Mouse (Mus musculus) B cell, adult 2 months (primary cell): ENCODE data around the gene Cfap97.
"Not testable (repeated sequence)": the region's sequence is repeated elsewhere in the genome, so short reads cannot be mapped to it uniquely, and the experiment has no call there.

ENCODE experiments used
- DNase-seq, 2 experiments: peaks; one replicate each; pipeline ENCODE4 v3.0.0; 2022

Cfap97 gene

DNA sequence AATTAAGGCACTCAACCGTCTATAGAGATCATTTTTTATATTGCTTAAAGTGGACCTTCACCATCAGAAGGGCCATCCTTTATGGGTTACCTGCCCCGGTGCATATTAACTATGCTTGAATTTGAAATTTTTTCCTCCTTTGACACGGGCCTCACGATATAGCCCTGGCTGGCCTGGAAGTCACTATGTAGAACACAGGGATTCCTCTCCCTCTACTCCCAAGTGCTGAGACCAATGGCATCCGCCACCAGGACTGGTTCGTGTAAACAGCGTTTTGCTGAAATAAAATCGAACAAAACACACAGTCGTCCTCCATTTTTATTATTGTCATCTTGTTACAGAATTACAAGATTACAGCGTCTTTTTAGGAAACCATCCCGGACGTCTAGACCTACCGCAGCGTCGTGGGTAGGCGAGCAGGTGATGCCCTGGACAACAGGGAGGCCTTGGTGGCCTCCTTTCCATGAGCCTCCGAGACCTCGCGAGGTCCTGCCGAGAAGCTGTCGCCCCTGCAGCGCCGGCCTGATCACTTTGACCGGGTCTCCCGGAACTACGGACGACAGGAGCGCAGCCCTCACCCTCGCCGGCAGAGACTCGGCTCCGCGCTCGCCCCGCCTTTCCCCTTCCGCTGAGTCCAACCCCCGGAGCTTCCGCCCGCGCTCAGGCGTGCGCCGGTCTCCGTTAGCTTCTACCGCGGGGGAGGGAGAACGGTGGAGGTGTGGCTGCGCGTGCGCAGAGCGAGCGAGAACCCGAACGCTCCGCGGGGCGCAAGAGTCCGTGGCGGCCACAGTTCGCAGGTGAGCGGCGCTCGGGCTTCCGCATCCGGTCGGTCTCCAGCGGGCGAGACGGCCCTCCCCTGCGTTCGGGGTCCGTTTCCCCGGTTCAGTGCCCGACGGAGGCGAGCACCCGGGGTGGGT, 11.6 kb downstream of the Cfap97 start:
- peak; percentile 96 for DNase-seq

DNA sequence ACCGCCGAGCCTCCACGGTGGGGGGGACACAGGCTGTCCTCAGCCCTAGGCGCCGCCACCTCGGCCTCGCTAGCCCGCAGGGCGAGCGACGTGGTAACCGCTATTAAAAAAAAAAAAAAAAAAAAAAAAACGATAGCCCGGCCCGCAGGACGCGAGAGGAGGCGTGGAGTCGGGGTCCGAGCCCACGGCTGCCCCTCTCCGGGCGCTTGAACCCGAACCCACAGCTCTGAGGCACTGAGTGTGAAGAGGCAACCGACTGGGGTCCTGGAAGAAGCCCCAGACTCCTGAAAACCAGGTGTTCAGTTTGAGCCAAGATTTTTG, 12.3 kb downstream of the Cfap97 start:
- DNase-seq: no peak

DNA sequence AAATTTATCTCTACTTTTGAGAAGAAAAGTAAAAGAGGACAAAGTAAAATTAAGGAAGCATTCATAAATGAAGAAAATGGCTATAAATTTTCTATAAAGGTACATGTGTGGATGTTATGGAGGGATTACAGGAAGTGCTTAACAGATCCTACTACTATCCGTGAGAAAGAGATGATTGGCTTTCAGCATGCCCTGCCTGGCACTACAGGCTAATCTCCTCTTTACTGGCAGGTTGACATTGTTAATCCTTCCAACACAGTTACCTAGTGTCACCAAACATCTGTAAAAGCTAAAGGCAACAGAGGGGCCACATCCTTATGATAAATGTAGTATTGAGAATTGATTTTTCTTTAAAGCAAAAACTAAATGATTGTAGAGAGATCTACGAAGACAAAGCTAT, 22.1 kb downstream of the Cfap97 start:
- no peak for DNase-seq

DNA sequence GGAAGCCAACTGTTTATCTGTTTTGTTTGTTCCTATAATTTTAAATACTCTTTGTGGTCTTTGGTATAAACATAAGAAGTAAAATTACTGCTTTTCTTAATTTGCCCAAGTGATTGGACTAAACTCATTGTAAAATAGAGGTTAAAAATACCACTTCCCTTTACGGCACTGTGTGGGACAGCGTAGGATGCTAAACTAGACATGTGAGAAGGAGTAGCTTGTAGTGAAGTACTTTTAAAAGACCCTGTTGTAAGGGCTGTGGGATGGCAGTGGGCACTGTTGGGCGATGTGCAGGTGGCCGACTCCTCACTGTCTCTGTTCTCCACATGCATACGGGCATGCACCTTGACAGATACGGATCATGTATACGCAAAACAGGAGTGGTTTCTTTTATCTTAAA, 28.6 kb downstream of the Cfap97 start:
- no peak for DNase-seq

DNA sequence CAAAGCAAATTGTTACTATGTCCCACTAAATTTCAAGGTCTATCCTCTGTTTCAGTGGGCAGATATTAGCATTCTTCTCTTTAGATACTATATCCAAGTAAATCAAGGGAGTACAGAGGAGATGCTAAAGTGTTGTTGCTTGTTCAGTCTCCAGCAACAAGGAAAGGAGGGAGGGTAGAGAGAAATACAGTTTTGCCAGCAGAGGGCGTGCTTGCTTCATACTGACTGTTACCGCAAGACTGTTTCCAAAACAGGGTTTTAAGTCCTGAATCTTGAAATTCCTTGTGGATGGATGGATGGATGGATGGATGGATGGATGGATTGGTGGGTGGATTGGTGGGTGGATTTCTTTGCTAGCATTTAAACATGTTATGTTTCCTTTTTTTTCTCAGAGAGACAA, 33.8 kb downstream of the Cfap97 start:
- DNase-seq: peak; percentile 65 to 66

DNA sequence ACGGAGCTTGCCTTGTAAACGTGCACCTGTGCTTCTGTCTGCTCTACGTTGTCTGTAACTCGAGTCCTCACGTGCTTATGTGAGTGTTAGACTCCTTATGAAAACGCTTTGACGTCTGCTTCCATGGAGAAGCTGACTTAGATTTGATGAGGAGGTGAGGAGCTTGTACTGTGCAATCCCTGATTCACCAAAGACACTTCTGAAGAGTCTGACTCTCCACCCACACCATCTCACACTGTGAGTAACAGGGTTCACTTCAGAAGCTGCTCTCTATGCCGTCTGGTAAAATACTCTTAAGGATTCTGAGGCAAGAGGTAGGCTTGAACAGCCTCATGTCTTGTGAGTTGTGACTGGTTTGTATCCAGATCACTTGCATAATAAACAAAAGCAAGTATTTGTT, 41.5 kb downstream of the Cfap97 start:
- no peak for DNase-seq

DNA sequence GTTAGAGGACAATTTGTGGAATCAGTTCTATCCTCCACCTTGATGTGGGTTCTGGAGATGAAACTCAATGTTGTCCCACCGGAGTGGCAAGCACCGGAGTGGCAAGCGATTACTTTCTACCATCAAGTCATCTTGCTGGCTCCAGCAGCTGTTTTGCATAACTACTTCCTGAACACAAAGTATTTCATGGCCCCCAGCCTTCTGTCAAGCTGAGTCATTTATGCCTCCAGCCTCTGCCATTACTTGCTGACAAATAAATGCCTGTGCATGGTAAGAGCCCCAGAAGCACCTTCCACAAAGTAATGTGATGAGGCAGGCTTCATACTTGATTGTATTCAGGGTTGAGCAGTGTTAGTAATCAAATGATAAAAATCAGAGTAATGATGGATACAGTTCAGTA, 45.3 kb downstream of the Cfap97 start:
- no peak for DNase-seq

DNA sequence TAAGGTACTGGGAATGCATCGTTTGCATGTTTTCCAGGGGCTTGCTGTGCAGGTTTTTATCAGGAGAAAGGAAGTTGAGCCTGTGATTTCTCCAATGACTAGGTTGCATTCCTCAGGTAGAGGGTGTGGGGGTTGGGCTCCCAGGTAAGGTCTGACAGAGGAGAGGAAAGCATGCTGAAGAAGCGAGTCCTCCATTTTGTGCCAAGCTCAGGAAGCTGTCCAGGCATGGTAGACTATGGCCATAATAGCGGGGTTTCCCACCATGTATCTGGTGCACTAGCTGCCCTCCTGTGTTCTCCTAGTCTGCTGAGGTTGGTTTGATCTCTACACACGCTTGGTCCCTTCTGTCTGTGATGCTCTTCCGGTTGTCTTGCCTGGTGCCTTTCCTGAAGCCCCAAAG, 46.1 kb downstream of the Cfap97 start:
- no peak for DNase-seq

DNA sequence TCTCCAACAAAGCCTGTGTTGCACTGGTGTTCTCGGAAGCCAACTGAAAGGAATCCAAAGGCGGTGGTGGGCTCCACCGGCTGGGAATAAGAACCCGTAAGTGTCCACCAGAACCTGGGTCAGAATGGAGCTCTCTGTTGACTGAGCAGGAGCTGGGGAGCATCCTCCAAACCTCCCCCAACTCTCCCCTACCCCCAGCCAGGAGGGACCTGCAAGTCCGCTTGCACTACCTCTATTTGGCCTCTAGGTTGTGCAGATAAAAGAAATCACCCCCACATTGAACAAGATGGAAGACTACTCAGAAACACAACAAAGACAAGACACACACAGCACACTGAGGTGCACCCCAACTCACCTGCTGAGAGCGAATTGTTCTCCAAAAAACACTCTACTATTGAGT, 50.8 kb downstream of the Cfap97 start:
- no peak for DNase-seq

DNA sequence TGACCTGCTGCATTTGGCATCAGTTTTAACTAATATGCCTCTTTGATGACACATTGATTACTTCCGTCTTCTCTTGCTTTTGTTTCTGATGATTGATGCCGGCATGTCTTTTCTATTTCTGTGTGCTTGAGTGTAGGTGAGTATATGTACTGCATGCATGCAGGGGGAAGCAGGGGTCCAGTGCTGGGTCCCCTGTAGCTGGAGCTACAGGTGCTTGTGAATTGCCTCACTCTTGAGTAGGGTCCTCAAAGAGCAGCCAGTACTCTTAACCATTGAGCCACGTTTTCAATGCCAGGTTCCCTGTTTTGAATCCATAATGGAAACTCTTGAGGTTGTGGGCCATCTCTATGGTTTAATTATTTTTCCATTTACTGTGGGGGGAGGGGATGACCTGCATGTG, 52.7 kb downstream of the Cfap97 start:
- no peak for DNase-seq

DNA sequence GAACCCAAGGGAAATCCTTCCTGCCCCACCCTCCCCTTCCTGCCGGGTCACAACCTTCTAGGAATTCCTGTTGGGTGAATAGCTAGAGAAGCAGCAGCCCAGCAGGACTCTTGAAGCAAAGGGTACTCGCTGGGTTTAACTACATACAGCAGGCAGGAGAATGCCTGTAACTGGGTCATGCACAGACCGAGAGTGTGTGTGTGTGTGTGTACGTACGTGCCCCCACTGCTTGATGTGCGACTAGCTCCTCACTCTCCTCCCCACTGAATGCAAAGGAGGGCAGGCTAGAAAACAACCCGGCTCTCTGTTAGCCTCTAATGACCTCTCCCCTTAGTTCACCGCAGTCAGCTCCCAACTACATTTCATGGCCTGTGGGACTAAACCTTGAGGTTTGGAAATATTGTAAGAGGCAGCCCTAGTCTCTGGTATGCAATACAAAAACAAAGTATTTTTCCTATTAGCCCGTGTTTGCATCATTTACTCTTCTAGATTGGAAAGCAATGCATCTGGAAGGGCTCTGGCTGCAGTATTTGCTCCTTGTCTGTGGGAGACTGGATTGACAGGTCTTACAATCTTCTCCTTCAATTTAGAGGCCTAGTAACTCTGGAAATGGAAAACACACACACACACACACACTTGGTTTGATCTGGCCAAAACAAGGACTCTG, 53.5 kb downstream of the Cfap97 start:
- no peak for DNase-seq

DNA sequence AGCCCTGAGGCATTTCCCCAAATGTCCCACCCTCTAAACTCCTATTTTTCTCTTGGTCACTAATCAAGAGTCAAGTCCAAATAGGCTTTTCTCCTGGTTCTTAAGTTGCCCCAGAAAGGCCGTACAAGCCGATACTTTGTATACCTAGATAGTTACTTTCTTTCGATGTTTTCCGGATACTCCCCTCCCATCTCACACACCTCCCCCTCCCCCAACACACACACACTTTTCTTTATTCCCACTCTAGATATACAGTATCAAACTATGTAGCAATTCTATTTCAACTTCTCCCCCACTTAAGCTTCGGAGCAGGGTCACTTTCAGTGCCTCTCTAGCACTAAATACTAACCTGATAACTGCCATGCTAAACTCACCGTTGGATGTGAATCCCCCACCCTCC, 54.5 kb downstream of the Cfap97 start:
- no peak for DNase-seq

DNA sequence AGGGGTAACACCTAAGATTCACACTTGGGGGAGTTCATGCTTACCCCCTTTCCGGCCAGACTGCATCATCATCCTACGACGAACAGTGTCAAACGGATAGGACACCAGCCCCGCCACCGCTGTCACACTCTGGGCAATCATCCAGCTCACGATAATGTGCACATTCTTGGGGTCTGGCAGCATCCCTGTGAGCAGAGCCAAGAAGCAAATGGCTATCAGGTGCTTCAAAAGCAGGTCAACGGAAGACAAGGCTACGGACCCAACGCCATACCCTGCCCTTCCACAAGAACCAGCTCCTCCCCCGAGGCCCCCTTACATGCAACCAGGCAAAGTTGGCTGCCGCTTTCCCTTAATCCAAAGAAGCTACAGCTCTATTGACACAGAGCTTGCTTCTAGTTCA, 56.8 kb downstream of the Cfap97 start:
- DNase-seq: no peak

DNA sequence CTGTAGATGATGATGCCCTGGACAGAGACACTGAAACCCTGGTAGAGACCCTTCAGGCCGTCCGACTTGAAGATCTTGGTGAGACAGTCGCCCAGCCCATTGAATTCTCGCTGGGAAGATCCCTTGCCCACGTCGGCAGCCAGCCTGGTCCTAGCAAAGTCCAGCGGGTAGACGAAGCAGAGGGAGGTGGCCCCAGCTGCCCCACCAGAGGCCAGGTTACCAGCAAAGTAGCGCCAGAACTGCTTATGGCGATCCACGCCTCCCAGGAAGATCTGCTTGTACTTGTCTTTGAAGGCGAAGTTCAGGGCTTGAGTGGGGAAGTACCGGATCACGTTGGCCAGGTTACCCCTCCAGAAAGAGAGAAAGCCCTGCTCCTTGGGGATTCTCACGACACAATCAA, 57.5 kb downstream of the Cfap97 start:
- DNase-seq: peak; percentile 23 to 33

DNA sequence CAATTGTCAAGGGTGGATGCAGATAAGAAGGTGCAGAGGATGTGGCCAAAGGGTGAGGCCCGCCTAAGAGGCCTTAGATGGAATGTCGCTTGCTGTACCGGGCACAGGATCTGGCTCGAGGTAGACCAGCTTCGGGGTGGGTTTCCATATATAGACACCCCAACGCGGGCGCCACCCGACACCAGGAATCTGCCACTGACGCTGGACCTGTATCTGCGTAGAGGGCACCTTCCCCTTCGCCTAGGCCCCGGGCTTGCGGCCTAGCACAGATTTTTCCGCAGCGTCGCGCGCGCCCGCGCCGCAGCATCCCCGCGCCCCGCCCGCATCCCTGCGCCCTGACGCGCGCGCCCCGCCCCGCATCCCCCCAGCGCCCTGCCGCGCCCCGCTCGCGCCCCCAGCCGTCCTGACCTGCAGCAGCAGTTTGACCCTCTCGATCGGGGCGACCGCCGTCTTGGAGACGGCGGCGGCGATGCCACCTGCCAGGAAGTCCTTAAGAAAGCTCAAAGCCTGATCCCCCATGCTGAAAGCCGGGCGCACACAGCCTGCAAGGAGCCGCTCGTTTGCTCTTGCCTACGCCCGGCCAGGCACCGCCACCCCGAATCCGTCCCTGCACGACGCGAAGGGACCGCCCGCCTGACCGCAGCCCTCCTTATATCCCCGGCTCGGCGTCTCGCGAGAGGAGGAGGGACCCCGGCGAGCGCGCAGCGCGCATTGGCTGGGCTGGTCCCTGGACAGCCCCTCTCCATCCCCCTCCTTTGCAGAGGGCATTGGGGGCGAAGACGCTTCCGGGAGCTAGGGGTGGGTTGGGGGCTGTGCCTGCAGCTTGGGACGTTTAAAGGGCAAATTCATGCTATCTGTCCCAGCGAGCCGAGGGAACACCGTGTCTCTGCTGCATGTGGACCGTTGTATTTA, 59.1 kb downstream of the Cfap97 start, which contains the start of gene Slc25a4:
Gene Slc25a4 (minus strand): TSS at position 881 of the 912 bp plus-strand sequence.
- peak; percentile 92 to 93 for DNase-seq

DNA sequence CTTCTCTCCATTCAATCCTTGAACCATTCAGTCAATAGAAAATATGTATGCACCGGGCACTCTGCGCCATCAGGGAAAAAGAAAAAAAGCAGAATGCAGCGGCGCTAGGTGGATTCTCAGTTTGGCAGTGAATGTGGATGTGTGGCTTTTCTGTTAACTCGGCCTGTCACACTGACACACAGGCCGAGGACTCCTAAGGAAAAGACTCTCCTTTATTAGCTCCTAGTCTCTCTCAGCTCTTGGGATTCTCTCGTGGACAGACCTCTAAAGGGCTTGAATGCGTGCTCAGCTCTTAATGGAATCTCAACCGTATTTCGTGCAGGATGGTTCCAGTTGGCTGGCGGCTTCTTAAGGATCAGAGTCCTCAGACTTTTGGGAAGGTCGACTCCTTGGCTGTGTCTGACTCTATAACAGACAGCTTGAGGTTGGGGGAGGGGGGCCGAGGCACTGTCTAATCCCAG, 60.1 kb downstream of the Cfap97 start:
- DNase-seq: no peak

DNA sequence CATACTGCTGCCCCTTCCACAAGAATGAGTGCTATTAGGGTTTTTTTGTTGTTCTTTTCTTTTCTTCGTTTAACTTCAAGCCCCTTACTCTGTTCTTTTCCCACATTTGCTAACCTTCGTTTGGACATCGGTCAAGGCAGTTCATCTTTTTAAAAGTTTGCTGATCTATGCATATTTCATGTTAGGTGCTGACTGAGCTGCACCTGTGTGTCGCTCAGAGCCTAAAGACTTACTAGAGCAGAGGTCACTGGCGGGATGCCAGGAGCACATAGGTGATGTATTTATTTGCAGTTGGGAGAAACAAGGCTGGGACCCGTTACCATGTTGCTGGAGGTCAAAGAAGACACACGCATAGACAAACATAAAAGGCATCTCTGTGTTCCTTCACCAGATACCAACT, 60.6 kb downstream of the Cfap97 start:
- DNase-seq: no peak

DNA sequence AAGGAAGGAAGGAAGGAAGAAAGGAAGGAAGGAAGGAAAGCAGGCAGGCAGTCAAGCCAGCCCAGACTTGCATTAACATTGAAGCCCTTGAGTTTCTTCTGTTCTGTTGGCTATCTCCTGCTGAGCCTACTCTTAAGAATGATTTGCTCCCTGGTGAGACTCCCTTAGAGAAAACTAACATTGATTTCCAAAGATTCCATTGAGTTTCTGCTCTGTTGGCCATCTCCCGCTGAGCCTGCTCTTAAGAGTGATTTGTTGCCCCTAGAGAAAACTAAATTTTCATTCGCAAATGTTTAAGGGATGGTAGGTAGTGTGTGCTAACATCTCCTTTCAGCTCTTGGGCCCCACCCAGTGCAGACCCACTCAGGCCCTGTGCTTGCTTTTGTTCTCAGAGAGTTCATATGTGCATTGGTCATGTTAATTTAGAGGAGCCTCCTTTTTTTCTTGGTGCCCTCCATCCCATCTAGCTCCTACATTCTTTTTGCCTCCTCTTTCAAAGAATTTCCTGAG, 62.5 kb downstream of the Cfap97 start:
- no peak for DNase-seq

DNA sequence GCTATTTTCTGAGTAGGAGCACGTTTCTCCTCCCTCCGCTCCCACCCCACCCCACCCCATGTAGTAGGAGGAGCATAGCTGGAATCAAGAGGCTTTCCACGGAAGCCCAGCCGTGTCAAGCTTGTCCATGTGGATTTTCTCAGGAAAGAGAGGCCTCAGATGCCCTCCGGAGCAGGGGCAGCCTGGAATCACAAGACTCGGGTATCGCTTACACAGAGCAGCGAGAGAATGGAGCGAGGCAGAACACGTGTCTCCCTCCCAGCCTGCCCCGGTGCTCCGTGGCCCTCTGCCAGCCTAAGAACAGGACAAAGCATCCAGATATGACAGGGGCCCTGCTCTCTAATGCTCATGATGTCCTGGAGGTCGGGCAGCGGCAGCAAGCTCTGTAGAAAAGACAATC, 65.3 kb downstream of the Cfap97 start:
- DNase-seq: no peak

DNA sequence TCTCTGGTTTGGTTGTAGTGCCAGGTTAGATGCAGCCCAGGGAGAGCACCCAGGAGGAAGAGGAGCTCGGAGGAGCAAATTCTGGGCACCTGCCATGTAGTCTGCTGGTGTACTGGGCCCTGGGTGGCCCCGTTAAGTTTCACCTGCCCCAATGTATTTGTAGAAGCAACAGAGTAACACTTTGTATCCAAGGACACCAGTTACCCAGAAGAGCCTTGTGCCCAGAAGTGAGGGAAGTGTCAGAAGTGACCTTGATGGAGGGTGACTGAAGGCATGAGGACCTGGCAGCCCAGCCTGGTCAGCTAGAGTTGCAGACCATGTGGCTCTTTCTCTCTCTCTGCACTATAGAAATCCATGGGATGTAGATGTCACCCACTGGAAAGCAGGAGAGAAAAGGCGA, 69.0 kb downstream of the Cfap97 start:
- DNase-seq: no peak

DNA sequence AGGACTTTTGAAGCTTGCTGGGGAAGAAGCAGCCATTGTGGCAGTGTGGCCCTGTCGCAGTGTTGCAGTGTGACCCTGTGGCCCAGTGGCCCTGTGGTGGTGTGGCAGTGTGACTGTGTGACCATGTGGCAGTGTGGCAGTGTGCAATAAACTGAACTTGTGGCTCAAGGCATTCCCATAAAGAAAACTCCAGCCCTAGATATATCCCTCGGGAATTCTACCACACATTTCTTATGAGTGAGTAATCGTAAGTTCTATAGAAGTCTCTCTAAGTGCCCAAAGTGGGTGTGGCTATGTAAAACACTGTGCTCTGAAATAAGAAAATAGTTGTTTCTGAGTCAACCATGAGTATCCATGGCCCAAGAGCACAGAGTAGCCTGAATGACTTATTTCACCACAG, 73.9 kb downstream of the Cfap97 start:
- no peak for DNase-seq

DNA sequence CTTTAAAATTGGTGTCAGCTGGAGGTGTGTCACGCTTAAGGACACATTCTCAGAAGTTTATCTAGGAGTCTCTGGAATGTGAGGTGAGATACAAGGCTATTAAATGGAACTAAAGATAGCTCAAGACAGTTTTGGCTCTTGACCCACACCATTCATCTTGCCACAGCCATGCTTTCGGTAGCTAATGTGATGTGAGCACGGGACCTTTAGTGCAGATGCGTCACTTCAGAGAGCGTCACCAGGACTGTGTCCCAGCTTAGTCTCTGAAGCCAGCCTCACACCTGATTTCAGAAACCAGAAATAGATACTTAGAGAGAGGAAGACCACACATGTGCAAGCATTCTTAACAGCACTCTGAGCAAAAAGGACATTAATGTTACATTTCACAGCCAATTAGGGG, 75.1 kb downstream of the Cfap97 start:
- no peak for DNase-seq

DNA sequence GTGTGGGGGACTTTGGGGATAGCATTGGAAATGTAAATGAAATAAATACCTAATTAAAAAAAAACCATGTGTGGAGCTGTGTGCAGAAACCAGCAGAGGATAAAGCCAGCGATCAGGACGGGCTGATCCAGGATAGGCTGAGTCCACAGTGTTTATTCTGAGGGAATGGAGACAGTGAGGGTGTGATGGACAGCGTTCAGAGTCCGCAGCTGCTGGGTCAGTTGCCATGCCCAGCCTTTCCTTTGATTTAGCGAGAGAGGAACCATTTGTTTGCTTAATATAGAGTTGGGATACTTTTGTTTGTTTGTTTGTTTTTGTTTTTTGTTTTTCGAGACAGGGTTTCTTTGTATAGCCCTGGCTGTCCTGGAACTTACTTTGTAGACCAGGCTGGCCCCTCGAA, 80.4 kb downstream of the Cfap97 start:
- DNase-seq: not testable (repeated sequence)
